Comparison of ENCODE assay signal across 35 mouse cellular contexts in the genomic region with DNA sequence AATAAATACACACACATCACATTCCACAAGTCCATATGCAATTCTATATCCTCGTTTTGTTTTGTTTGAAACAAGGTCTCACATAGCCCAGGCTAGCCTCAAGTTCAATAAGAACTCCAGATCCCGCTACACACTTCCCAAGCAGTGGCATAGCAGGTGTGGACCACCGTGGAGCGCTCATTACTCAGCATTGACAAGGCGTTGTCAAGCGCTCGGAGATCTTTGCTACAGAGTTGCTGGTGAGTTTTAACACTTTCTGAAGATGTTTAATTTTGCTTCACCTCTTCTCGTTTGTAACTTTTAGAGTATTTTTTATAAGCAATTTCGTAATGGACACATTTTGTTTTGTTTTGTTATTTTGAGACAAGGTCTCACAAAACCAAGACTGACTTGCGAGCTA. TPM values are rescaled to one million over a fixed set of nuclear protein-coding genes. Genes with fewer than 3 reads are reported as not detected.
"Had no signal": no experiment of that assay in that cellular context is flagged by ENCODE, and none has a peak within 500 bp of the region (broad histone marks: within the 10 kb centered on the region; RNA-seq: fewer than 3 reads in every experiment).

No protein-coding gene starts in this region.

- H3K36me3 ChIP-seq: heart, embryonic 10.5 days; heart, embryonic 12.5 days; heart, embryonic 13.5 days; heart, embryonic 15.5 days; hindbrain, embryonic 10.5 days; hindbrain, embryonic 12.5 days; hindbrain, embryonic 13.5 days; hindbrain, embryonic 15.5 days; kidney, embryonic 15.5 days had no signal

- H3K4me2 ChIP-seq: hindbrain, embryonic 15.5 days had no signal

- DNase-seq: heart, adult 2 months; heart, postnatal 10 days; heart, postnatal 14 days; heart, postnatal 36 days; heart, postnatal 4 days; kidney, adult 11 months; kidney, adult 18-20 months; kidney, adult 2 months; kidney, adult 8-10 months; kidney, adult 9 months; kidney, postnatal 10 days; kidney, postnatal 14 days; kidney, postnatal 25 days; kidney, postnatal 36 days; kidney, postnatal 4 days; layer of hippocampus, adult 9-11 months; layer of hippocampus, postnatal 36 days had no signal

- H3K27me3 ChIP-seq: heart, embryonic 12.5 days; heart, embryonic 13.5 days; heart, embryonic 15.5 days; hindbrain, embryonic 12.5 days; hindbrain, embryonic 15.5 days; kidney, embryonic 15.5 days had no signal

- H3K9me3 ChIP-seq: heart, embryonic 10.5 days; heart, embryonic 12.5 days; heart, embryonic 13.5 days; heart, embryonic 15.5 days; hindbrain, embryonic 10.5 days; hindbrain, embryonic 12.5 days; hindbrain, embryonic 13.5 days; hindbrain, embryonic 15.5 days; kidney, embryonic 15.5 days had no signal

- ATAC-seq: hindbrain, embryonic 16.5 days; hindbrain, postnatal 0 days; inflammation-experienced regulatory T-cells, adult 6 months; intestine, embryonic 16.5 days had no signal

- H3K27ac ChIP-seq: heart, adult 2 months; hindbrain, embryonic 10.5 days; hindbrain, embryonic 12.5 days; hindbrain, embryonic 13.5 days; hindbrain, embryonic 14.5 days; hindbrain, embryonic 15.5 days; hindbrain, postnatal 0 days; kidney, embryonic 15.5 days; kidney, postnatal 0 days; layer of hippocampus, adult 2 months had no signal

- H3K9ac ChIP-seq: hindbrain, embryonic 12.5 days; hindbrain, embryonic 14.5 days; hindbrain, embryonic 15.5 days; kidney, embryonic 15.5 days had no signal

- H3K4me3 ChIP-seq: heart, adult 2 months; hindbrain, embryonic 15.5 days; layer of hippocampus, adult 2 months had no signal

RNA-seq across cellular contexts. Expression of gene Hand1, which starts 33.2 kb away (rescaled TPM):
- polyA plus RNA-seq: heart, adult 2 months; hindbrain, embryonic 11.5 days; hindbrain, embryonic 13.5 days; hindbrain, embryonic 14.5 days; hindbrain, embryonic 15.5 days; hindbrain, embryonic 16.5 days; hindbrain, postnatal 0 days; inflammation-experienced regulatory T-cells, adult 6 months; kidney, embryonic 14.5 days had no signal
